Mouse (Mus musculus) CH12.LX (cell line): ENCODE data around the gene Slc52a3. TPM values are rescaled to one million over a fixed set of nuclear protein-coding genes. Genes with fewer than 3 reads are reported as not detected.

Source experiments
- DNase-seq: peaks from one replicate; pipeline ENCODE4 v3.0.0-alpha.2; 2013; ENCODE audit errors: extremely low read depth
- H3K27ac ChIP-seq: 2 replicates; pipeline ENCODE4 v1.5.1; 2012; ENCODE audit warnings: low read depth, mild to moderate bottlenecking, control low read depth, moderate library complexity; ENCODE audit not compliant: insufficient read depth
- H3K27me3 ChIP-seq: replicated peaks from 2 replicates; pipeline ENCODE3; 2012; ENCODE audit warnings: inconsistent platforms
- H3K36me3 ChIP-seq, 2 experiments: replicated peaks in 1 of 2; 2 replicates each; pipeline versions ENCODE3 to v1.6.1; 2012; ENCODE audit warnings: inconsistent platforms in 1 of 2, low read length in 1 of 2, mild to moderate bottlenecking in 1 of 2, mixed read lengths in 1 of 2, moderate library complexity in 1 of 2; ENCODE audit not compliant: control insufficient read depth in 1 of 2, insufficient read depth in 1 of 2
- H3K4me1 ChIP-seq, 2 experiments: 2 replicates each; pipeline ENCODE4 v1.6.1; 2012; ENCODE audit warnings: inconsistent platforms in 1 of 2, moderate library complexity in 1 of 2; ENCODE audit not compliant: insufficient read depth in 2 of 2, control insufficient read depth in 1 of 2
- H3K4me2 ChIP-seq: 2 replicates; pipeline ENCODE4 v1.6.1; 2012; ENCODE audit warnings: low read depth, mild to moderate bottlenecking, control low read depth; ENCODE audit not compliant: poor library complexity, insufficient read depth, severe bottlenecking
- H3K4me3 ChIP-seq, 3 experiments: fragments of 150-350 bp in 1 of 3; sonication (generic) in 1 of 3; replicated peaks in 1 of 3; 2 replicates each; pipeline versions ENCODE3 to v1.5.1; 2011 to 2012; ENCODE audit warnings: low read depth in 2 of 3, low read length in 2 of 3, mild to moderate bottlenecking in 2 of 3, moderate library complexity in 2 of 3, control low read depth in 1 of 3, improper control_type of control experiment in 1 of 3, inconsistent platforms in 1 of 3, mixed read lengths in 1 of 3; ENCODE audit not compliant: poor library complexity in 1 of 3
- H3K79me2 ChIP-seq: replicated peaks from 2 replicates; pipeline ENCODE4 v1.6.1; 2012; ENCODE audit warnings: mild to moderate bottlenecking, moderate library complexity; ENCODE audit not compliant: control insufficient read depth, poor library complexity, insufficient read depth, severe bottlenecking; ENCODE audit errors: extremely low read depth
- H3K9ac ChIP-seq: 2 replicates; pipeline ENCODE4 v1.6.1; 2012; ENCODE audit warnings: low read depth, mild to moderate bottlenecking, control low read depth, moderate library complexity; ENCODE audit not compliant: insufficient read depth
- H3K9me3 ChIP-seq: replicated peaks from 2 replicates; pipeline ENCODE3; 2012; ENCODE audit warnings: low read length, inconsistent platforms, mixed read lengths
- BHLHE40 ChIP-seq: IDR thresholded peaks from 2 replicates; pipeline ENCODE4 v1.6.1; 2011; ENCODE audit warnings: mild to moderate bottlenecking, low read depth, low read length, improper control_type of control experiment
- CHD1 ChIP-seq: IDR thresholded peaks from 2 replicates; pipeline ENCODE4 v1.6.1; 2012; ENCODE audit warnings: low read depth, low read length, improper control_type of control experiment, inconsistent platforms
- CHD2 ChIP-seq: IDR thresholded peaks from 2 replicates; pipeline ENCODE4 v1.6.1; 2011; ENCODE audit warnings: low read length, improper control_type of control experiment
- CTCF ChIP-seq, 2 experiments: IDR thresholded peaks in 1 of 2; conservative IDR thresholded peaks in 1 of 2; 2 replicates each; pipeline ENCODE4 v1.5.1; 2011 to 2012; ENCODE audit warnings: low read depth in 2 of 2, low read length in 2 of 2, improper control_type of control experiment in 1 of 2, inconsistent platforms in 1 of 2, mild to moderate bottlenecking in 1 of 2, moderate library complexity in 1 of 2
- EP300 ChIP-seq: IDR thresholded peaks from 2 replicates; pipeline ENCODE4 v1.6.1; 2011; ENCODE audit warnings: low read length, improper control_type of control experiment
- ETS1 ChIP-seq: conservative IDR thresholded peaks from 2 replicates; pipeline ENCODE4 v1.6.1; 2012; ENCODE audit warnings: low read depth, mild to moderate bottlenecking, inconsistent platforms, low read length, improper control_type of control experiment, moderate library complexity
- IRF4 ChIP-seq: IDR thresholded peaks from 2 replicates; pipeline ENCODE4 v1.6.1; 2014; ENCODE audit warnings: low read depth, mild to moderate bottlenecking, inconsistent platforms, low read length, improper control_type of control experiment
- KAT2A ChIP-seq: IDR thresholded peaks from 2 replicates; pipeline ENCODE4 v1.6.1; 2012; ENCODE audit warnings: low read length, improper control_type of control experiment, inconsistent platforms; ENCODE audit not compliant: insufficient replicate concordance
- MAX ChIP-seq: IDR thresholded peaks from 2 replicates; pipeline ENCODE4 v1.6.1; 2011; ENCODE audit warnings: low read length, improper control_type of control experiment
- MAZ ChIP-seq: IDR thresholded peaks from 2 replicates; pipeline ENCODE4 v1.6.1; 2012; ENCODE audit warnings: low read depth, mild to moderate bottlenecking, inconsistent platforms, low read length, improper control_type of control experiment, moderate library complexity
- MEF2A ChIP-seq: IDR thresholded peaks from 2 replicates; pipeline ENCODE4 v1.6.1; 2014; ENCODE audit warnings: low read depth, mild to moderate bottlenecking, inconsistent platforms, low read length, improper control_type of control experiment, borderline replicate concordance
- MXI1 ChIP-seq: IDR thresholded peaks from 2 replicates; pipeline ENCODE4 v1.6.1; 2011; ENCODE audit warnings: mild to moderate bottlenecking, low read depth, low read length, improper control_type of control experiment
- MYC ChIP-seq: IDR thresholded peaks from 2 replicates; pipeline ENCODE4 v1.6.1; 2011; ENCODE audit warnings: low read depth, mild to moderate bottlenecking, improper control_type of control experiment, low read length
- NRF1 ChIP-seq: IDR thresholded peaks from 2 replicates; pipeline ENCODE4 v1.6.1; 2014; ENCODE audit warnings: low read depth, mild to moderate bottlenecking, inconsistent platforms, low read length, improper control_type of control experiment, moderate library complexity
- PAX5 ChIP-seq: IDR thresholded peaks from 2 replicates; pipeline ENCODE4 v1.6.1; 2012; ENCODE audit warnings: low read length, inconsistent platforms, mixed read lengths
- POLR2A ChIP-seq: IDR thresholded peaks from 2 replicates; pipeline ENCODE4 v1.6.1; 2011; ENCODE audit warnings: low read depth, mild to moderate bottlenecking, improper control_type of control experiment, low read length
- RAD21 ChIP-seq: IDR thresholded peaks from 2 replicates; pipeline ENCODE4 v1.6.1; 2011; ENCODE audit warnings: low read depth, mild to moderate bottlenecking, low read length, improper control_type of control experiment, moderate library complexity
- SIN3A ChIP-seq: IDR thresholded peaks from 2 replicates; pipeline ENCODE4 v1.6.1; 2012; ENCODE audit warnings: low read length, improper control_type of control experiment, inconsistent platforms
- SMC3 ChIP-seq: IDR thresholded peaks from 2 replicates; pipeline ENCODE4 v1.6.1; 2011; ENCODE audit warnings: low read depth, low read length, improper control_type of control experiment
- TBP ChIP-seq: conservative IDR thresholded peaks from 2 replicates; pipeline ENCODE4 v1.6.1; 2011; ENCODE audit warnings: low read depth, low read length, improper control_type of control experiment
- TCF12 ChIP-seq: IDR thresholded peaks from 2 replicates; pipeline ENCODE4 v1.6.1; 2014; ENCODE audit warnings: low read depth, mild to moderate bottlenecking, inconsistent platforms, low read length, improper control_type of control experiment
- UBTF ChIP-seq: IDR thresholded peaks from 2 replicates; pipeline ENCODE4 v1.6.1; 2012; ENCODE audit warnings: low read depth, mild to moderate bottlenecking, inconsistent platforms, low read length, improper control_type of control experiment, moderate library complexity
- USF1 ChIP-seq: IDR thresholded peaks from 2 replicates; pipeline ENCODE4 v1.6.1; 2014; ENCODE audit warnings: low read depth, mild to moderate bottlenecking, inconsistent platforms, low read length, improper control_type of control experiment
- USF2 ChIP-seq: conservative IDR thresholded peaks from 2 replicates; pipeline ENCODE4 v1.6.1; 2011; ENCODE audit warnings: low read depth, low read length, improper control_type of control experiment
- ZC3H11A ChIP-seq: IDR thresholded peaks from 2 replicates; pipeline ENCODE4 v1.6.1; 2012; ENCODE audit warnings: low read depth, mild to moderate bottlenecking, inconsistent platforms, low read length, improper control_type of control experiment
- ZKSCAN1 ChIP-seq: IDR thresholded peaks from 2 replicates; pipeline ENCODE4 v1.6.1; 2012; ENCODE audit warnings: low read depth, inconsistent platforms, low read length, improper control_type of control experiment, borderline replicate concordance
- ZMIZ1 ChIP-seq: IDR thresholded peaks from 2 replicates; pipeline ENCODE4 v1.6.1; 2012; ENCODE audit warnings: low read depth, mild to moderate bottlenecking, inconsistent platforms, low read length, improper control_type of control experiment
- ZNF384 ChIP-seq: IDR thresholded peaks from 2 replicates; pipeline ENCODE4 v1.6.1; 2012; ENCODE audit warnings: low read depth, low read length, improper control_type of control experiment, inconsistent platforms
- dilution Hi-C: fragments of 300-500 bp; cut with MboI; formaldehyde crosslinking; loops from 2 replicates; pipeline ENCODE4 v1.14.3; 2020; ENCODE audit warnings: low sequenced_read_pairs; ENCODE audit not compliant: extremely low pct_unique_long_range_greater_than_20kb, extremely low pct_ligation_motif_present
- in situ Hi-C: fragments of 300-500 bp; cut with MboI; formaldehyde crosslinking; loops from 3 replicates; pipeline ENCODE4 v1.14.3; 2019; ENCODE audit warnings: low sequenced_read_pairs, low pct_ligation_motif_present, low pct_unique_long_range_greater_than_20kb, mixed read lengths
- polyA plus RNA-seq: library from polyadenylated mRNA; unstranded; fragments of >175 nt; gene quantifications from 2 replicates; pipeline ENCODE4 v1.2.1, GENCODE M21; 2012; ENCODE audit warnings: low read depth; ENCODE audit not compliant: insufficient read length
- total RNA-seq, 2 experiments: library from RNA; depleted of rRNA; stranded (reverse); fragments of 300-350 nt in 1 of 2; fragments of >200 nt in 1 of 2; gene quantifications; 2 replicates each; pipeline ENCODE4 v1.2.3; 2012 to 2014

The Slc52a3 gene
- total and polyA plus RNA-seq, 3 experiments = 0.17 to 0.55 TPM; not detected in 1

- Histone ChIP-seq H3K27ac (peak overlapping the region; percentile 74; the same call in 1 of the 2 replicates), H3K79me2 (peaks cover 6% of the 10 kb centered on the region; the same call in 1 of the 2 replicates), H3K4me1 (peaks cover 47 to 91% of the 10 kb centered on the region in 2 experiments), H3K27me3 (no peaks in the 10 kb centered on the region), H3K4me2 (peak overlapping the region; percentile 85), H3K4me3 (peak overlapping the region; percentile 42 to 66 (median 49)), H3K9ac (peak overlapping the region; percentile 77), H3K36me3 (peaks cover 19 to 60% of the 10 kb centered on the region in 2 experiments), H3K9me3 (no peaks in the 10 kb centered on the region)
- DNase-seq = peak; percentile 51
- TF ChIP-seq MEF2A (no peak; the same call in 1 of the 2 replicates), POLR2A (no peak), MYC (no peak), ZNF384 (no peak), CHD1 (no peak), EP300 (0 out of 2 replicates have a peak, but pooled peaks have one; percentile 24), UBTF (no peak), SIN3A (no peak), TCF12 (no peak), ETS1 (0 out of 2 replicates have a peak, but pooled peaks have one; percentile 8), IRF4 (0 out of 2 replicates have a peak, but pooled peaks have one; percentile 27)
- in situ Hi-C loops = no loop called here
- dilution Hi-C loops = no loop called here
Measured at GRCm38 (mm10) chr2:151972880-151973594, 23.3 kb upstream of the Slc52a3 start.

- no peaks in the 10 kb centered on the region for H3K27me3 ChIP-seq
- peaks cover 6% of the 10 kb centered on the region; the same call in 1 of the 2 replicates for H3K79me2 ChIP-seq
- dilution Hi-C loops = no loop called here
- peak overlapping the region; percentile 74 for H3K27ac ChIP-seq
- H3K9ac ChIP-seq = peak overlapping the region; percentile 77
- H3K4me2 ChIP-seq = peak overlapping the region; percentile 85
- H3K4me1 ChIP-seq = peaks cover 47 to 91% of the 10 kb centered on the region in 2 experiments
- DNase-seq = peak; percentile 76
- no peaks in the 10 kb centered on the region for H3K9me3 ChIP-seq
- peak overlapping the region; percentile 42 to 66 (median 49) for H3K4me3 ChIP-seq
- in situ Hi-C loops = no loop called here
- H3K36me3 ChIP-seq = peaks cover 19 to 54% of the 10 kb centered on the region in 2 experiments
- TF ChIP-seq MAX (no peak), MXI1 (peak; percentile 76), SIN3A (peak; percentile 77), TBP (no peak), KAT2A (0 out of 2 replicates have a peak, but pooled peaks have one; percentile 24), MYC (0 out of 2 replicates have a peak, but pooled peaks have one; percentile 29), NRF1 (0 out of 2 replicates have a peak, but pooled peaks have one; percentile 8), ZMIZ1 (no peak), PAX5 (no peak), MAZ (peak; percentile 69), TCF12 (peak; percentile 79), ZC3H11A (no peak), ZKSCAN1 (no peak), USF1 (no peak), CTCF (conservative IDR thresholded peaks at IDR 0.05 in 1 of 2, IDR thresholded peaks at IDR 0.05 in 1 of 2; ENCODE audit: low read depth in 2 of 2, low read length in 2 of 2) (peak in 1 of 2 experiments; percentile 28; a peak in 2 of 4 replicates), USF2 (no peak), SMC3 (peak; percentile 30; the same call in 1 of the 2 replicates), RAD21 (no peak; the same call in none of the 2 replicates), POLR2A (no peak), IRF4 (peak; percentile 89), BHLHE40 (peak; percentile 72), CHD2 (peak; percentile 85)
Measured at GRCm38 (mm10) chr2:151973595-151974562, 22.4 kb upstream of the Slc52a3 start.
